Mouse (Mus musculus) brain, embryonic 14.5 days (tissue): ENCODE measurements at regions not wholly inside any gene's neighbourhood (a gene's known extent, or its start where the extent isn't known, plus 50 kb on each side); places are given as distances from the start of the nearest gene placed in this dataset.

Experiments
- CTCF ChIP-seq: fragments of 200-500 bp; IDR thresholded peaks from 2 replicates; pipeline ENCODE4 v1.5.1; 2012; ENCODE audit warnings: inconsistent platforms, mild to moderate bottlenecking, moderate library complexity, borderline replicate concordance; ENCODE audit not compliant: insufficient read depth, insufficient read length; ENCODE audit errors: extremely low read depth
- POLR2A ChIP-seq: fragments of 200-500 bp; IDR thresholded peaks from 2 replicates; pipeline ENCODE4 v1.6.1; 2012; ENCODE audit warnings: mild to moderate bottlenecking, inconsistent platforms, borderline replicate concordance; ENCODE audit not compliant: poor library complexity, insufficient read depth, insufficient read length, severe bottlenecking; ENCODE audit errors: extremely low read depth

DNA sequence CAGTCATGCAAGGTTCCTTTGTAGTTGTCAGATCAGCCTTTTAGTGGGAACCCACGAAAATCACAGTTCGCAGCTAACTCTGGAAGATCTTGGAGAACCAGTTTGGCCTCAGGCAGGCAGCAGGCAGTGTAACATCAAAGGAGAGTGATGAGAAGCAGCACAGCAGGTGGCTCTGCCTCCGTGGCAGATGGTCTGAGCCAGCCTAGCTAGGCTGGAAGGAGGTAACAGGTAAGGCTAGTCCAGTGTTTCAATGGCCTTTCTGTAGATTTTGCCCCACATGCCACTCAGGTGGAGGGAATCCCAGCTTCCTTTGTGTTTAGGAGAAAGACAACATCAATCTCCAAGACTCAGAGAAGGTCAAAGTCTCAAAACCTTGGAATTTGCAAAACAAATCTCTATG is 417.7 kb upstream of the Ercc4 start:
- TF ChIP-seq POLR2A (no peak), CTCF (no peak)
